Mouse (Mus musculus) granulocyte monocyte progenitor cell, adult 5-6 weeks (primary cell): ENCODE results near the gene Ip6k3. TPM values are rescaled to one million over a fixed set of nuclear protein-coding genes. Genes with fewer than 3 reads are reported as not detected.

Experiments used
- ATAC-seq: replicated peaks from 2 replicates; pipeline ENCODE4 v1.8.0; 2016; ENCODE audit warnings: mild to moderate bottlenecking, moderate TSS enrichment, inconsistent platforms; ENCODE audit not compliant: poor library complexity, severe bottlenecking
- total RNA-seq, 2 experiments: library from RNA; stranded (forward) in 1 of 2; stranded (reverse) in 1 of 2; fragments of 200-712, 200-1000 nt in 1 of 2; fragments of >200 nt in 1 of 2; fragmentation: Nextera tagmentation in 1 of 2; gene quantifications; 2 replicates each; pipeline ENCODE4 v1.2.3; 2014 to 2017

Gene Ip6k3
- total RNA-seq, 2 experiments from 2014 or later: not detected

- ATAC-seq: no peak
Measured at GRCm38 (mm10) chr17:27154881-27155280, 12.7 kb downstream of the Ip6k3 start.

GRCm38 (mm10) chr17:27154256-27154655 lies 13.3 kb downstream of the Ip6k3 start:
- ATAC-seq: no peak

GRCm38 (mm10) chr17:27153773-27154193 lies 13.8 kb downstream of the Ip6k3 start:
- ATAC-seq: no peak

- ATAC-seq: no peak
Measured at GRCm38 (mm10) chr17:27152976-27153723, 14.4 kb downstream of the Ip6k3 start.

- ATAC-seq: 0 out of 2 replicates have a peak, but pooled peaks have one; percentile 44
Measured at GRCm38 (mm10) chr17:27151411-27151810, 16.2 kb downstream of the Ip6k3 start.

GRCm38 (mm10) chr17:27150871-27151270 lies 16.7 kb downstream of the Ip6k3 start:
- ATAC-seq: no peak

DNA sequence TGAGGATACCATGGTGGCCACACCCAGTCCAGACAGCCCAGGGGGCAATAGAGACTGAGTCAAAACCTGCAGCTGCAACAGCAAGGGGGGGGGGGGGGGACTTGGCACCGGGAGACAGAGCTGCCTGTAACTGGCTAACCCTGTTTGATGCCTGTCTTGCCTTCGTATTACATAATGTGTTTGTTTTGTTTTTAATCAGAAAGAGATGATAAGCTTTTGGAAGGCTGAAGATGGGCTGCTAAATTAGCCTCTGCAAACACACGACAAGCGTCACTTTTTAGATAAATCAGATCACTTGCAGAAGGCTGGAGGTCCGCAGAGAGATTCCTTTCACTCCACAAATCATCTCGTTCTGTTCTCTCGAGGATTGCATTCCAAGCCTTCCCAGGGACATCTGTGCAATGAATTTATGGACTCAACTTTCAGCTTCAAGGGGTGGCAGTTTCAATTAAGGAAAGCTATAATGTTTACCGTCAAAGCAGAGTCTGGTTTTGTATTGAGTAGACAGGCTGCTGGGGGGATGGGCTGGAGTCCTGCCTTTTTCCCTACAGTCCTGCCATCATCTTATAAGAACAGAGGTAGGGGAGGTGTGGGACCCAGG lies 21.2 kb downstream of the Ip6k3 start:
- ATAC-seq: no peak

GRCm38 (mm10) chr17:27144152-27144551 lies 23.4 kb downstream of the Ip6k3 start:
- ATAC-seq: peak; percentile 30; the same call in 1 of the 2 replicates

DNA sequence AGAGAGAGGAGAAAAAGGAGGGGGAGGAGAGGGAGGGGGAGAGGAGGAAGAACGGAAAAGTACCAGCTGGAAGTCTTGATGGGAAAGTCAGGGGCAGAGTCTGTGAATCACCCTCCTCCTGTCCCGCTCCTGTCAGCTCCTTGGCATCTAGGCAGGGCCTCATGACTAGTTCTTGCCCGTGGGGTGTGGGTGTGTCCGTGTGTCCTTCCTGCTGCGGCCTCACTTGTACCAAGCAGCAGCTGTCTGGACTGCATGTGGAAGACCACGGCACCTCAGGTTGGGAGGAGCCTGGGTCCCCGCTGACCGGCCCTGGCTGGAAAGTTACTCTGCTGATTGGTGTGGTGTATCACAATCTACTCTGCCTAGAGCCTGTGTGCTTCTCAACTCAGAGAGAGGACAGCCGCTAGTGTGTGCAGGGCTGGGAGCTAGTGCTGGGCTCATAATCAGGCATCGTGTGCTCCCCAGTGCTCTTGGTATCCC lies 25.6 kb downstream of the Ip6k3 start:
- no peak for ATAC-seq

- ATAC-seq: no peak
Measured at GRCm38 (mm10) chr17:27140262-27140661, 27.3 kb downstream of the Ip6k3 start.

DNA sequence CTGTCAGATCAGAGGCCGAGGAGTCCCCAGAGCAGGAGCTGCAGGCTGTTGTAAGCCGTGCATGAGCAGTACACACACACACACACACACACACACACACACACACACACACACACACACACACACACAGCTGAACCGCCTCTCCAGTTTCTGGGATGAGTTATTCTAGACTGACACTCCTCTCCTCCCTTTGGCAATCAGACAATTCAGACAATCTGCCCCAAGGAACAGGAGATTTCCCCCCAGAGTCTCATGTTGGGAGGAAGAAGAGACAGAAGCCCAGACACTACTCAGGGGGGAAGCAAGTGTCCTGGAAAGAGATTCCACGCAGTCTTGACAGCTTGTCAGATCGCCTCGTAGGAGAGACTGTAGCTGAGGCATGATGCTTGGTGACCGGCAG lies 28.3 kb downstream of the Ip6k3 start:
- ATAC-seq: no peak

DNA sequence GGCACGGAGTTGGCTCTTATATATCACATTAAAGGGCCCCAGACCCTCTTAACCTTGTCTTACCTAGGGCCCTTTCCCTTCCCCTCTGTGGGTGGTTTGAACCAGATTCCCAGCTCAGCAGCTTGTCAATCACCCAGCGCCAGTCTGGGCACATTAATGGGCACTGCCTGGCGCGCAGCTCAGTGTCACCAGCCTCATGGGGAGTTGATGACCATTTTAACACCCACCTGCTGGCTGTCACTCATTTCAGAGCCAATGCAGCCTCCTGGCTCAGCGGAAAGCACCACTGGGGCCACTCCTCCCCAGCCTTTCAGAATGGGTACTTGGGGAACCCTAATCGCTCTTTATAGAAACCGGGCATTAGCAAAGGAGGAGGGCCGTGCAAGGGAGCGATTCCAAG lies 29.2 kb downstream of the Ip6k3 start:
- ATAC-seq: no peak

DNA sequence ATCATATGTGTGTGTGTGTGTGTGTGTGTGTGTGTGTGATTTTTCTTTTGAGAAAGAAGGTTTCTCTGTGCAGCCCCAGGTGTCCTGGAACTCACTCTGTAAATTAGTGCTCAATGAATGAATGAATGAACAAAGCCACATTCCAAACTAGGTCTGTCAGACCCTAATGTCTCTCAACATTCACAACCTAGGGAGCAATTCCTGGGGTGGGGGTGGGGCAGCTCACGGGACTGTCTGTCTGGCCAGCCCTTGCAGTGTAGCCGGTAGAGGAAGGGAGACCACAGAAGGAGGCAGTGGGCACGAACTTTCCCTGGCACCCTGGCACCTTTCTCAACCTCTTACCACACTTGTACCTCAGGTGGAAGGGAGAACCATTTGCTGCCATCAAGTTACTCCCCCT lies 32.9 kb downstream of the Ip6k3 start:
- no peak for ATAC-seq

GRCm38 (mm10) chr17:27134187-27134586 lies 33.4 kb downstream of the Ip6k3 start:
- no peak for ATAC-seq

DNA sequence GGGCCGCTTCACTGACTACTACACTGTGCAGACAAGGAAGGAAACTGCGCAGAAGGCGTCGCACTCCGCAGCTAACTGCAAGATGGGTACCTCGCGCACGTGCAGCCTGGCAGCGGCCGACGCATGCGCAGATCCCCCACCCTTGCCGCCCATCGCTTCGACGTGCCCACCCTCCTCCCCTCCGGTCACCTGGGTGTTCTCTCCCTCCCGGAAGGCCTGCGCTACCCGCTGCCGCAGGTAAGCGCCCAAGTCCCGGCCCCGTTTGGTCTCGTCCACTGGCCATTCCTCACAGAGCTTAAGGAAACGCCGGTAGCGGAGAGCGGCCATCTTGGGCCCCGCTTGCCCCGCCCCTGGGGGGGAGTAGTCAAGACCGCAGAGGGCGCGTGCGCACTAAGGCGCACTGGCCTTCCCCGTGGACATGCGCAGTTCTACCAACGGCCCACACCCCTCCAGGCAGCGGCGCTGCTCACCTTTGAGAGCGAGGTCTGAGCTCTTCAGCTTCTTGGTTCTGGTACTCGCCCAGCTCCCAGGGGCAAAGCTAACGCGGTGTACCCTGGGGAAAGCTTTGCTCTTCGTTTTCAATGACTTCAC lies 33.9 kb downstream of the Ip6k3 start, which contains the start of gene Uqcc2:
Gene Uqcc2, minus strand, starts transcription at position 366 of the 591 bp plus-strand sequence.
- ATAC-seq: peak; percentile 80

- ATAC-seq: no peak
Measured at GRCm38 (mm10) chr17:27132238-27132637, 35.4 kb downstream of the Ip6k3 start.

- ATAC-seq: no peak
Measured at GRCm38 (mm10) chr17:27131240-27131665, 36.3 kb downstream of the Ip6k3 start.

DNA sequence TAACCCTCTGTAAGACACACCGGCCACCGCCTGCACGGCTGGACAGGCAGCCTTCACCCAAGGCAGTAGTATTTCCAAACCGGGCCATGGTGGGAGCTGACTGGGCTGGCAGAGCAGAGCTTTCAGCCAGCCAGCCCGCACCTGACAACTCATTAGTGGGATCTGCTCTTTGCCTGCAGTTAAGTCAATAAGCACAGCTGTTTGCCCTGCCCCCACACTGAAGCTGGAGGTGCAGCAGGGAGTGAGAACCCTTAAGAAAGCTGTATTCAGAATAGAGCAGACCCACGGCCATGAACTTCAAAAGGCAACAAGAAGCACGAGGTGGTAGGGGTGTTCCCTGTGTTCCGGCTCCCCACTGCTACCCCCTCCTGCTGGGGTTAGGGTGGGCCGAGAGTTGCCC lies 37.3 kb downstream of the Ip6k3 start:
- no peak for ATAC-seq

GRCm38 (mm10) chr17:27129819-27130218 lies 37.8 kb downstream of the Ip6k3 start:
- no peak for ATAC-seq

DNA sequence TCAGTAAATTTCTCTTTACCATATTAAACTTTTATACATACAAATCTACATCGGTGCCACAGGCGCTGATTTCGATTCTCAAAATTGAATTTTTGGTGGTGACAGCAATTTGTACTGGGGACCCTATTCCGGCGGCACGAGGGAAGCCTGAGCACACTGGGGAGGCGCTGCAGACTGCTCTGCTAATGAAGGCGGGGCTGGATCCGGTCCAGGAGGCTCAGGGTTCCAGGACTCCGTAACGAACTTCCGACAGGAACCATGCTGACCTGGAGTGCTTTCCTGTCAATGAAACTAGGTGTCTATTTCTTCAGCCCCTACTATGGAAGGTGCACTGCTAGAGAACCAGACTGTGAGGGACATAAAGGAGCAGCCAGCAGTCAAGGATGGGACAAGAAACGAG lies 38.3 kb downstream of the Ip6k3 start:
- ATAC-seq: no peak

DNA sequence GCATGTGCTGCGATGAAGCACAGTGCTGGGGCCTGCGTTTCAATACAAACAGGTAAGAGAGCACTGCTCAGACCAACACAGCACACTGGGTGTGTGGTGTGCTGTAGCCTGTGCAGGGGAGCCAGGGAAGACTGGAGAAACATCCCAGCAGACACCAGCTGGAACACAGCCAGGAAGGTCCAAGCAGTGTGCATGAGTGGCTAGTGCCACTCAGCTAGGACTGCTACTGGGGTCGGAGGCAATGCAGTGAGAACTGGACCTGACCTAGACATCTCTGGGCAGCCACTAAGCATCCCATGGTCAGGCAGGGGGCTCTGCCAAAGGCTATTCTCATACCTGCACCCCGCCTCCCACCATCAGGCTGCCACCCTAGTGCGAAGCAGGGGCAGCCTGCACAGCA lies 39.4 kb downstream of the Ip6k3 start:
- no peak for ATAC-seq
